Mouse (Mus musculus): ENCODE measurements at regions not wholly inside any gene's neighbourhood (a gene's known extent, or its start where the extent isn't known, plus 50 kb on each side); places are given as distances from the start of the nearest gene placed in this dataset. TPM values are rescaled to one million over a fixed set of nuclear protein-coding genes. Genes with fewer than 3 reads are reported as not detected.
A peak's percentile ranks its signal among the peaks of the same experiment; 100 is the strongest.

- 47% methylated on average over 8 of the region's 8 CpGs for WGBS
- ATAC-seq (ENCODE audit: insufficient number of reproducible peaks, insufficient read depth, low FRiP score, low TSS enrichment, low read depth) = no peak
These were observed 64.0 kb upstream of the Dio3 start for GRCm38 (mm10) chr12:110214833-110215232.

GRCm38 (mm10) chr12:110215311-110215710 is 63.6 kb upstream of the Dio3 start:
- no peak for ATAC-seq (ENCODE audit: insufficient number of reproducible peaks, insufficient read depth, low FRiP score, low TSS enrichment, low read depth)
- Histone ChIP-seq H3K9ac (no peak overlapping the region), H3K27ac (no peak overlapping the region), H3K27me3 (no peaks in the 10 kb centered on the region; the same call in 1 of the 2 replicates), H3K9me3 (no peaks in the 10 kb centered on the region), H3K36me3 (no peaks in the 10 kb centered on the region), H3K4me1 (peaks cover 20% of the 10 kb centered on the region; the same call in 1 of the 2 replicates), H3K4me3 (no peak overlapping the region), H3K4me2 (no peak overlapping the region)
- WGBS = 83% methylated on average over 6 of the region's 6 CpGs

More at GRCm38 (mm10) chr12:110214833-110215232, 64.0 kb upstream of the Dio3 start:
- Histone ChIP-seq H3K27me3 (no peaks in the 10 kb centered on the region; the same call in 1 of the 2 replicates), H3K9ac (no peak overlapping the region), H3K9me3 (no peaks in the 10 kb centered on the region), H3K4me2 (no peak overlapping the region), H3K4me1 (peaks cover 17% of the 10 kb centered on the region; the same call in 1 of the 2 replicates), H3K27ac (no peak overlapping the region), H3K36me3 (no peaks in the 10 kb centered on the region), H3K4me3 (no peak overlapping the region)

- no peak for ATAC-seq (ENCODE audit: insufficient number of reproducible peaks, insufficient read depth, low FRiP score, low TSS enrichment, low read depth)
- Histone ChIP-seq H3K9ac (no peak overlapping the region), H3K36me3 (no peaks in the 10 kb centered on the region), H3K4me3 (no peak overlapping the region), H3K27ac (no peak overlapping the region), H3K9me3 (no peaks in the 10 kb centered on the region), H3K4me2 (no peak overlapping the region), H3K27me3 (no peaks in the 10 kb centered on the region; the same call in 1 of the 2 replicates), H3K4me1 (peaks cover 24% of the 10 kb centered on the region; the same call in 1 of the 2 replicates)
- 70% methylated on average over 8 of the region's 8 CpGs for WGBS
These were observed 59.1 kb upstream of the Dio3 start for GRCm38 (mm10) chr12:110219750-110220149.

- H3K36me3 ChIP-seq = no peaks in the 10 kb centered on the region
- H3K27me3 ChIP-seq = no peaks in the 10 kb centered on the region
- H3K4me1 ChIP-seq = peaks cover 19% of the 10 kb centered on the region; the same call in 1 of the 2 replicates
- H3K9ac ChIP-seq = no peak overlapping the region
- H3K4me2 ChIP-seq = no peak overlapping the region
- 60% methylated on average over 8 of the region's 8 CpGs for WGBS
- H3K9me3 ChIP-seq = no peaks in the 10 kb centered on the region
- no peak overlapping the region for H3K4me3 ChIP-seq
- no peak overlapping the region for H3K27ac ChIP-seq
- no peak for ATAC-seq (ENCODE audit: insufficient number of reproducible peaks, insufficient read depth, low FRiP score, low TSS enrichment, low read depth)
These were observed 58.4 kb upstream of the Dio3 start for GRCm38 (mm10) chr12:110220516-110220915.

GRCm38 (mm10) chr12:110221184-110221583 is 57.7 kb upstream of the Dio3 start:
- H3K27ac ChIP-seq = no peak overlapping the region
- H3K9me3 ChIP-seq = no peaks in the 10 kb centered on the region
- H3K4me1 ChIP-seq = peaks cover 19% of the 10 kb centered on the region; the same call in 1 of the 2 replicates
- H3K9ac ChIP-seq = no peak overlapping the region
- no peak overlapping the region for H3K4me3 ChIP-seq
- H3K4me2 ChIP-seq = no peak overlapping the region
- 40% methylated on average over 4 of the region's 4 CpGs for WGBS
- H3K27me3 ChIP-seq = no peaks in the 10 kb centered on the region
- ATAC-seq (ENCODE audit: insufficient number of reproducible peaks, insufficient read depth, low FRiP score, low TSS enrichment, low read depth) = no peak
- no peaks in the 10 kb centered on the region for H3K36me3 ChIP-seq

- Histone ChIP-seq H3K4me3 (no peak overlapping the region), H3K4me2 (no peak overlapping the region), H3K27me3 (no peaks in the 10 kb centered on the region), H3K4me1 (peaks cover 19% of the 10 kb centered on the region; the same call in 1 of the 2 replicates), H3K9ac (no peak overlapping the region), H3K9me3 (no peaks in the 10 kb centered on the region), H3K27ac (no peak overlapping the region), H3K36me3 (no peaks in the 10 kb centered on the region)
- ATAC-seq (ENCODE audit: insufficient number of reproducible peaks, insufficient read depth, low FRiP score, low TSS enrichment, low read depth) = no peak
- 40% methylated on average over 3 of the region's 3 CpGs for WGBS
These were observed 57.2 kb upstream of the Dio3 start for GRCm38 (mm10) chr12:110221679-110222078.

- no peak overlapping the region for H3K4me2 ChIP-seq
- H3K4me3 ChIP-seq = no peak overlapping the region
- no peak overlapping the region for H3K27ac ChIP-seq
- H3K27me3 ChIP-seq = peaks cover 1% of the 10 kb centered on the region; the same call in 1 of the 2 replicates
- no peaks in the 10 kb centered on the region for H3K9me3 ChIP-seq
- ATAC-seq (ENCODE audit: insufficient number of reproducible peaks, insufficient read depth, low FRiP score, low TSS enrichment, low read depth) = no peak
- H3K36me3 ChIP-seq = no peaks in the 10 kb centered on the region
- H3K4me1 ChIP-seq = peaks cover 12% of the 10 kb centered on the region; the same call in 1 of the 2 replicates
- 90% methylated on average over 7 of the region's 7 CpGs for WGBS
- H3K9ac ChIP-seq = no peak overlapping the region
These were observed 54.6 kb upstream of the Dio3 start for GRCm38 (mm10) chr12:110224250-110224649.

GRCm38 (mm10) chr12:110228011-110228411 is 50.9 kb upstream of the Dio3 start:
- peaks cover 12% of the 10 kb centered on the region; the same call in 1 of the 2 replicates for H3K27me3 ChIP-seq
- 84% methylated on average over 12 of the region's 12 CpGs for WGBS

More at GRCm38 (mm10) chr12:110228011-110228411, 50.9 kb upstream of the Dio3 start:
- Histone ChIP-seq H3K27ac (no peak overlapping the region), H3K36me3 (no peaks in the 10 kb centered on the region), H3K4me2 (no peak overlapping the region), H3K9ac (no peak overlapping the region), H3K4me3 (no peak overlapping the region), H3K4me1 (peaks cover 12% of the 10 kb centered on the region), H3K9me3 (no peaks in the 10 kb centered on the region)
- no peak for ATAC-seq (ENCODE audit: insufficient number of reproducible peaks, insufficient read depth, low FRiP score, low TSS enrichment, low read depth)

MicroRNA genes in the stretch of these regions (microRNA counts, 519-probe panel; counts per million panel counts)
- microRNA mmu-miR-1193 = 1,796 counts per million, percentile 49 among the panel's probes with 10 or more counts
- 2,436 counts per million, percentile 59 among the panel's probes with 10 or more counts for microRNA mmu-miR-1197
- microRNA mmu-miR-134 = 3,692 counts per million, percentile 82 among the panel's probes with 10 or more counts
- microRNA mmu-miR-154 = 4,164 counts per million, percentile 88 among the panel's probes with 10 or more counts
- microRNA mmu-miR-299 = 236 counts per million, percentile 44 among the panel's probes with 10 or more counts
- microRNA mmu-miR-300 = 4,055 counts per million, percentile 86 among the panel's probes with 10 or more counts
- 236 counts per million, percentile 44 among the panel's probes with 10 or more counts for microRNA mmu-miR-3072
- 3,541 counts per million, percentile 79 among the panel's probes with 10 or more counts for microRNA mmu-miR-323-3p
- 2,605 counts per million, percentile 63 among the panel's probes with 10 or more counts for microRNA mmu-miR-323-5p
- microRNA mmu-miR-329 = 4,502 counts per million, percentile 91 among the panel's probes with 10 or more counts
- microRNA mmu-miR-369-3p = 4,190 counts per million, percentile 88 among the panel's probes with 10 or more counts
- 3,052 counts per million, percentile 71 among the panel's probes with 10 or more counts for microRNA mmu-miR-369-5p
- microRNA mmu-miR-376a = 4,080 counts per million, percentile 87 among the panel's probes with 10 or more counts
- microRNA mmu-miR-376b = 4,451 counts per million, percentile 91 among the panel's probes with 10 or more counts
- 4,105 counts per million, percentile 87 among the panel's probes with 10 or more counts for microRNA mmu-miR-376c
- microRNA mmu-miR-377 = 4,308 counts per million, percentile 90 among the panel's probes with 10 or more counts
- 2,765 counts per million, percentile 66 among the panel's probes with 10 or more counts for microRNA mmu-miR-379
- 236 counts per million, percentile 44 among the panel's probes with 10 or more counts for microRNA mmu-miR-380-3p
- microRNA mmu-miR-380-5p = 236 counts per million, percentile 44 among the panel's probes with 10 or more counts
- 3,667 counts per million, percentile 81 among the panel's probes with 10 or more counts for microRNA mmu-miR-381
- 4,164 counts per million, percentile 88 among the panel's probes with 10 or more counts for microRNA mmu-miR-382
- microRNA mmu-miR-409-3p = 236 counts per million, percentile 44 among the panel's probes with 10 or more counts
- 236 counts per million, percentile 44 among the panel's probes with 10 or more counts for microRNA mmu-miR-409-5p
- microRNA mmu-miR-410 = 4,240 counts per million, percentile 89 among the panel's probes with 10 or more counts
- 2,529 counts per million, percentile 61 among the panel's probes with 10 or more counts for microRNA mmu-miR-411
- microRNA mmu-miR-412 = 236 counts per million, percentile 44 among the panel's probes with 10 or more counts
- microRNA mmu-miR-453 = 236 counts per million, percentile 44 among the panel's probes with 10 or more counts
- 1,998 counts per million, percentile 52 among the panel's probes with 10 or more counts for microRNA mmu-miR-485
- microRNA mmu-miR-487b = 3,153 counts per million, percentile 73 among the panel's probes with 10 or more counts
- 236 counts per million, percentile 44 among the panel's probes with 10 or more counts for microRNA mmu-miR-494
- 3,895 counts per million, percentile 85 among the panel's probes with 10 or more counts for microRNA mmu-miR-495
- microRNA mmu-miR-496 = 236 counts per million, percentile 44 among the panel's probes with 10 or more counts
- 2,740 counts per million, percentile 66 among the panel's probes with 10 or more counts for microRNA mmu-miR-539
- microRNA mmu-miR-541 = 3,777 counts per million, percentile 83 among the panel's probes with 10 or more counts
- microRNA mmu-miR-543 = 3,591 counts per million, percentile 80 among the panel's probes with 10 or more counts
- microRNA mmu-miR-544 = 236 counts per million, percentile 44 among the panel's probes with 10 or more counts
- microRNA mmu-miR-654-3p = 236 counts per million, percentile 44 among the panel's probes with 10 or more counts
- microRNA mmu-miR-654-5p = 236 counts per million, percentile 44 among the panel's probes with 10 or more counts
- 236 counts per million, percentile 44 among the panel's probes with 10 or more counts for microRNA mmu-miR-666-3p
- 236 counts per million, percentile 44 among the panel's probes with 10 or more counts for microRNA mmu-miR-666-5p
- 1,694 counts per million, percentile 48 among the panel's probes with 10 or more counts for microRNA mmu-miR-667
- 2,639 counts per million, percentile 64 among the panel's probes with 10 or more counts for microRNA mmu-miR-668
- microRNA mmu-miR-679 = 236 counts per million, percentile 44 among the panel's probes with 10 or more counts
- 236 counts per million, percentile 44 among the panel's probes with 10 or more counts for microRNA mmu-miR-758
- 236 counts per million, percentile 44 among the panel's probes with 10 or more counts for microRNA mmu-miR-882

Small RNA genes lying in the stretch of these regions (microRNA-seq; reads per million reads assigned to microRNA genes)
- not detected for gene Gm24321
- gene Gm25252 = not detected
- gene Gm25750 = not detected
- not detected for gene Gm27379
- not detected for gene Gm44322
- gene Mir1193 = 898 reads per million, percentile 76 among the genes with 10 or more reads in this experiment
- gene Mir1197 = 1.5 reads per million
- 1,368 reads per million, percentile 79 among the genes with 10 or more reads in this experiment for gene Mir134
- 862 reads per million, percentile 75 among the genes with 10 or more reads in this experiment for gene Mir154
- not detected for gene Mir299a
- not detected for gene Mir299b
- 413 reads per million, percentile 70 among the genes with 10 or more reads in this experiment for gene Mir300
- gene Mir3072 = 28.8 reads per million, percentile 38 among the genes with 10 or more reads in this experiment
- gene Mir323 = 290 reads per million, percentile 66 among the genes with 10 or more reads in this experiment
- gene Mir329 = 150 reads per million, percentile 59 among the genes with 10 or more reads in this experiment
- 3,856 reads per million, percentile 88 among the genes with 10 or more reads in this experiment for gene Mir369
- gene Mir376a = not detected
- 265 reads per million, percentile 66 among the genes with 10 or more reads in this experiment for gene Mir376b
- gene Mir376c = 405 reads per million, percentile 69 among the genes with 10 or more reads in this experiment
- gene Mir377 = 80.8 reads per million, percentile 50 among the genes with 10 or more reads in this experiment
- 2,925 reads per million, percentile 86 among the genes with 10 or more reads in this experiment for gene Mir379
- gene Mir380 = not detected
- gene Mir381 = 1,723 reads per million, percentile 80 among the genes with 10 or more reads in this experiment
- 3,363 reads per million, percentile 87 among the genes with 10 or more reads in this experiment for gene Mir382
- gene Mir409 = not detected
- 131 reads per million, percentile 57 among the genes with 10 or more reads in this experiment for gene Mir410
- 7,613 reads per million, percentile 93 among the genes with 10 or more reads in this experiment for gene Mir411
- 60.5 reads per million, percentile 46 among the genes with 10 or more reads in this experiment for gene Mir412
- gene Mir453 = not detected
- 158 reads per million, percentile 60 among the genes with 10 or more reads in this experiment for gene Mir485
- 5,897 reads per million, percentile 92 among the genes with 10 or more reads in this experiment for gene Mir487b
- 219 reads per million, percentile 64 among the genes with 10 or more reads in this experiment for gene Mir494
- gene Mir495 = 64.7 reads per million, percentile 47 among the genes with 10 or more reads in this experiment
- 117 reads per million, percentile 55 among the genes with 10 or more reads in this experiment for gene Mir496a
- not detected for gene Mir539
- 1,965 reads per million, percentile 81 among the genes with 10 or more reads in this experiment for gene Mir541
- 364 reads per million, percentile 68 among the genes with 10 or more reads in this experiment for gene Mir543
- 0.92 reads per million for gene Mir544
- gene Mir654 = not detected
- gene Mir666 = 25.9 reads per million, percentile 37 among the genes with 10 or more reads in this experiment
- gene Mir667 = 137 reads per million, percentile 58 among the genes with 10 or more reads in this experiment
- 27.9 reads per million, percentile 38 among the genes with 10 or more reads in this experiment for gene Mir668
- gene Mir679 = 67.3 reads per million, percentile 48 among the genes with 10 or more reads in this experiment
- 18.7 reads per million, percentile 34 among the genes with 10 or more reads in this experiment for gene Mir758
- not detected for gene Mir882
